Mouse (Mus musculus): Measurements from ENCODE around the gene 4930544G11Rik.

- TF ChIP-seq EP300 (IDR thresholded peaks at IDR 0.05; ENCODE audit: low read length) = no peak
- no peak for TF ChIP-seq CTCF (conservative IDR thresholded peaks at IDR 0.05 in 1 of 2, IDR thresholded peaks at IDR 0.05 in 1 of 2; ENCODE audit: low read depth in 2 of 2, low read length in 2 of 2)
- TF ChIP-seq HCFC1 (IDR thresholded peaks at IDR 0.05; ENCODE audit: low read depth, low read length) = no peak
- no peak for TF ChIP-seq POLR2A (IDR thresholded peaks at IDR 0.05; ENCODE audit: low read depth, low read length)
These were observed 37.0 kb upstream of the 4930544G11Rik start for GRCm38 (mm10) chr6:65915421-65915820.

Data from CH12.LX (cell line).